Mouse (Mus musculus) fat pad, adult 2 months (tissue): Measurements from ENCODE around the gene Dffa.

Experiments used
- DNase-seq: peaks from one replicate; pipeline ENCODE4 v3.0.0-alpha.2; 2011; ENCODE audit warnings: low read depth, low spot score; ENCODE audit errors: extremely low read depth

The Dffa gene

GRCm38 (mm10) chr4:149103875-149104561, at the start of gene Dffa:
Gene Dffa, plus strand, starts transcription at chr4:149104146.
- DNase-seq: no peak

GRCm38 (mm10) chr4:149055847-149056246, 48.1 kb upstream of the Dffa start:
- DNase-seq: no peak

DNA sequence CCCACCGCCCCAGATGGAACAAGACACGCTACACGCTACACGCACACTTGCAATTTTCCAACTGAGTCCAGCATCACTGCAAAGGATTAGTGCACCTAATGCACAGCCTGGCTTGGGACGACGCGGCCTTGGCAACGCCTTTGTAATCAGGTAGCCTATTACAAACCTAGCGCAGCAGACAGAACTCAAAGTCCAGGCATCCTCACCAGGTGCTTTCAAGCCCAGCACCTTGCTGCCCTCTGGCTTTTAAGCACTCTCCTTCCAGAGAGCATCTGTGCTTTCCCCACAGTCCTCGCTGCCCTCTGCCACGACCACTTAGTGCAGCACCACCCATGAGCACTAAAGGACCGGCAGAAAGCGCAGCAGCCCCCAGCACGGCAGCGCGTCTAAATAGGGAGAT, 47.0 kb upstream of the Dffa start:
- DNase-seq: no peak

DNA sequence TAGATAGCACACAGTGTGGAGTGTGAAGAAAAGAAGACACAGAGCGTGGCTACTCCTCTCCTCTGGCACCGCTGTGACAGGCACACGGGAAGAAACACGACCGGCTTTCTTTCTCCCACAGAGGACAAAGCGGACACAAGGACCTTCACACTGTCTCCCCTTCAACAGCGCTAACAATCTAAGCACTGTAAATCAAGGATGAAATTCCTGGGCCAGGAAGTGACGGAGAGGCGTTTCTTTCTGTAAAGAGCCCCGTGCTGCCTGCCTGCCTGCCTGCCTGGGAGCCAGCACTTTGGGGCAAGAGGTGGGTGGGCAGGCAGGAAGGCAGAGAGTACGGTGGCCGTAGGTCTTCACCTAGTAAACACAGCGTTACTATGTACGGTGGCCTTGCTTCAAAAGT, 46.5 kb upstream of the Dffa start:
- no peak for DNase-seq

GRCm38 (mm10) chr4:149058298-149058697, 45.6 kb upstream of the Dffa start:
- DNase-seq: no peak

DNA sequence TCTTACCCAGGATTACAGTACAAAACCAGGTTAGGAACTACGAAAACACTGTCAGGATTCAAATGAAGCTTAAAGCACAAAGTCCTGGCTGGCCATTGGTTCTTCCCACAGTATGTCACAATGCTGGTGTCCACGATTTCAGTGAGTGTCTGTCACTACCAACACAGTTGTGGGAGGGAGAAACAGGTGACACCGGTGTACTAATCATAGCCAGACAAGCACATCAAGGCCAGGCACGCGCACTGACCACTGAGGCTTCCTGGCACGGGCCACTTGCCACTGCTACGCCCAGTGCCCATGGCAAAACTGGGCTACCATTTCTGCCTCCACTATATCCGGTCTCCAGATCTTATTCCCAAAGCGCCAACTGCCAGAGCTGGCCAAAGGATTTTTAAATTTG, 44.2 kb upstream of the Dffa start:
- no peak for DNase-seq

DNA sequence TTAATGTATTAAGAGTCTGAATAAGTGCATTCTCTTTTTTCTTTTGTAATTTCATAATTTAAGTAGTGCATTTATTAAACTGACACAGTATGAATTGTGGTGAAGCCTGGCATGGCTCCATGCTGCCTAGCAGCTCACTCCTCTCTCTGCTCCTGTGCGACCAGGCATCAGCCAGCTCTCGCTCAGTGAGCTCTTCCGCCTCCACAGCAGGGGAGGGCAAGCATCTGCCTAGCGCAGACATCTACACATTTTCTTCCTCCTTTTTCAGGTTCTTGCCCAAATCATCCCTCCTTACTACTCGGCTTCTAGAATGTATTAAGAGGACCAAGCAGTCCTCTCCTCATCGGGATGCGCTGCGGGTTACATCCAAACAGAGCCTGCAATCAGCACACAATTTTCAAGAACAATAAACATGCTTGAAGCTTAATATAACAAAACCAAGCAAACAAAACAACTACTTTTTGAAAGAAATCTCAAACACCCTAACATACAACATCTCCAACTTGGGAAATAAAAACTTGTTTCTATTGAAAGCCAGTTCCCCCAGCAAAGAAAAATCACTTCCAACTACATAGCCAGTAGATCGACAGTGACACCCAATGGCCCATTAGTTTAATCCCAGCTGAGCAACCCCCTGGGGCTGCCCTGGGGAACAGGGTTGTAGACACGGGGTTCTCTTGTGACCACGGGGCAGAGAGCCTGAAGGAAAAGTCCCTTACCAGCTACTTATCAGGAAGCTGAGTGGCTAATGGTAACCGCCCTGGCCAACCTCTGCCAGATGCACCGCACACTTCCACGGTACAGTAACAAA, 43.1 kb upstream of the Dffa start:
- no peak for DNase-seq

DNA sequence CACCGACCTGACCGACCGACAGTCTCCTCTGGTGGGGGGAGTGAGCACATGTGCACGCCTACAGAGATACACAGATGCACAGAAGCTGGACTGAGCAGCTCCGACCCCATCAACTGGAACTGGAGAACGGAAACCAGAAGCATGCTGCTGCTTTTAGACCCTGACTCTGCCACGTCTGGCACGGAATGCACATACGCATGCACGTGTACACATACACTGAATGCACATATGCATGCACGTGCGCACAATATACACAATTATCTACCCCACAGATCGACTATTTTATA, 42.6 kb upstream of the Dffa start:
- no peak for DNase-seq

GRCm38 (mm10) chr4:149062406-149063318, 41.3 kb upstream of the Dffa start:
- DNase-seq: no peak

DNA sequence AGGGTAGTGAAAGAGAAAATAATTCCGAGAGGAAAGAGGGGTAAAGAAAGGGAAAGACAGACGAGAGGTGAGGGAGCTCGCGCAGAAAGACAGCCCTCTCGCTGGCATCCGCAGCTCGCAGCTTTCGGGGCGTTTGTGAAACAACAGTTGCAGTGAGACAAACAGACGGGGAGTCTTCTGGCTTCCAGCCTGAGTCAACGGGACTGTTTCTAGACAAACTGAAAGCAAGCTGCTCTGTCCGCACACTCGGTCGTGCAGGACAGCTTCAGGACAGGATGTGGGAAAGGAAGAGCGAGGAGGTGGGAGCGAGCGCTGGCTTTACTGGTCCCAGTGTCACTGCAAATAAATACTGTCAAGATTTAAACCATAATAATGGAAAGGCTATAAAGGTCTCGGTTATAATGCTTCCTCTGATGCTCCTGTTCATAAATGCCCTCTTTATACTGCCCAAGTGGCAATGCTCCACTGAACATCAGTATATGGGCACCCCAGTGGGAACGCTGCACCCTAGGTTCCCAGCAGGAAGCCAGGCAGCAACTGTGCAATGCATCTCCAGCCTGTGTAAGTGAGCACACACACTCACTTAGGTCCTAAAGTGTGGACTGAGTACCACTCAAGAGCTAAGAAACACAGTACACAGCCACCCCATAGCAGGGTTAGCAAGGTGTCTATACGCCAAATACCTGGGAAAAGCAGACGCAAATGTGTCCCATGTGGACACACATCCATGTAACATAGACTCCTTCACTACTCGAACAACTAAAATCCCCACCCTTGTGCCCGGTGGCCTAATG, 39.7 kb upstream of the Dffa start:
- DNase-seq: no peak

- no peak for DNase-seq
Observed at GRCm38 (mm10) chr4:149066672-149067551, 37.0 kb upstream of the Dffa start.

DNA sequence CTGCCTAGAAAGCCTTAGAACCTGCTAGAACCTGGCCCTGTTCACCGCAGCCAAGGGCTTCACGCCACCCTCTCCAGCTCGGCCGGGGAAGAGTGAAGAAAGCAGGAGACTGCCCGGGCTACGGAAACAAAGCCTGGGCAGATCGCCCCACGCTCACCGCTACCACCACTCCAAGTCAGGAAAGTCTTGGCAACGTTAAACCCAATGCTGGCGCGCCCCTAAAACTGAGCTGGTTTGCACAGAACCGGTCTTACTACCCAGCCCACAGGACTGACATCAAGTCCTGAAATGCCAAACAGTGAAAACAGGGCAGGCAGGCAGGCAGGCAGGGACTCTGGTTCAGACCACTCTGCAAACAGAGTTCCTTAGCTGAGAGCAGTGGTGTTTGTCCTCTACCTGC, 28.9 kb upstream of the Dffa start:
- no peak for DNase-seq

DNA sequence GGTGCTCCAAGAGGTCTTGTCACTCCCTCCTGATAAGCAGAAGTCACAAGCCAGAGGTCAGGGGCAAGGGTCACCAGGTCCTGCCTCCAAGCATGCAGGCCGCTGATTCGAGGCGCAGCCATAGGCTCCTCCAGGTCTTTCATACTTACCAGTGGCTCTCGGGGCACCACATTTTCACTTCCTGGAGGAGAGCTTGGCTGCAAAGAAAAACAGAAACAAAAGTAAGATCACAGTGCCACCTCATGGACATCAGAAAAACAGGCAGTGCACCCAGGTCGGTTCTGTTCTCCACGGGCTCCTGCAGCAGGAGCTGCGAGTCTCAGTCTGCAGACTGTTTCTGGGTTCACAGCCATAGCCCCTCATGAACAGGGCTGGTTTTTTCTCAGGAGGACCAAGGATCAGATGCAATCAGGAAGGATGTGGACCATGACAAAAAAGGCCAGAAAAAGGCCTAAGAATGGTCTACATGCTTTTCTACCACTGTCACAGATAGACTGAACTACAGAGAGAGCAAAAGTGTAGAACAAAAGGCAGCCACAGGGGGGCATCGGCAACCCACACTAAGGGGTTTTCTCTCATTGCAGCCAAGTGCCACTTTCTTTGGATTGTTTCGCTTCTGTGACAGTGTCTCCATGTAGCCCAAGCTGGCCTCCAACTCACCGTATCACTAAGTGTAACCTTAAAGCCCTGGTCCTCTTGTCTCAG, 27.9 kb upstream of the Dffa start:
- no peak for DNase-seq

GRCm38 (mm10) chr4:149078261-149078660, 25.7 kb upstream of the Dffa start:
- no peak for DNase-seq

- no peak for DNase-seq
Observed at GRCm38 (mm10) chr4:149079629-149080028, 24.3 kb upstream of the Dffa start.

- DNase-seq: no peak
Observed at GRCm38 (mm10) chr4:149080111-149080510, 23.8 kb upstream of the Dffa start.

DNA sequence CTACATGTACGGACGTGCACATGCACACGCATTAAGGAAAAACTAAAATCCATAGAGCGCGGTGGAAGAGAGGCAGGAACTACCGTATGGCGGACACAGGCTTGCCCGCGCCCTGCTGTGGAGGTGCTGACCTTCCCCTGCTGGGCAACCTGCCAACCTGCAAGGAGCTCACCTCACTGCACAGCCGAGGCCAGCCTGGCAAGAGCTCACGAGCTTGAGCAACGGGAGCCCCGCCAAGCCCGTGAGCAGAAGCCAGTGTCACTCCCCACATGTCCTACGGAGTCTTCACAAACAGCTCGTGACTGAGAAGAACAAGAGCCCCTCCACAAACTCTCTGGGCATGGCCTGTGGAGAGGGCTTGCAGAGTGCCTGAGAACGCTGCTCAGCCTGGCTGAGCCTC, 22.4 kb upstream of the Dffa start:
- no peak for DNase-seq

DNA sequence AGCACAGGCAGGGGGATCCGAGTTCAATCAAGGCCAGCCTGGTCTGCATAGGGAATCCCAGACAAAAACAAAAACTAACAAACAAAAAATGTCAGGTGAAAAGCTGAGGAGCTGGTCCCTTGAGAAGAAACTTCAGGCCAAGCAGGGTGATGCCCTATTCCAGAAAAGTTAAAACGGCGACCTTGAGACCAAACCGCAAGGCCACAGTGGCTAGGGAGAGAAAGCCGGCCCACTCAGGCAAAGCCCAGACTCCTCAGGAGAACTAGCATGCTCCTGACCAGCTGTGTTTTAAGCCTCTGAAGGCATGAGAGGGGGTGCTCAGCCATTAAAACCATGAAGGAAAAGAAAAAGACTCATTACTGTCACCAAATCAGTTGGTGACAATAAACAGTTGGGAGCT, 18.6 kb upstream of the Dffa start:
- no peak for DNase-seq

- DNase-seq: no peak
Observed at GRCm38 (mm10) chr4:149091364-149091763, 12.6 kb upstream of the Dffa start.
